Mouse (Mus musculus): ENCODE data around the gene Tmem217. TPM values are rescaled to one million over a fixed set of nuclear protein-coding genes. Genes with fewer than 3 reads are reported as not detected.
A peak's percentile ranks its signal among the peaks of the same experiment; 100 is the strongest.
"Not testable (repeated sequence)": the region's sequence is repeated elsewhere in the genome, so short reads cannot be mapped to it uniquely, and the experiment has no call there.

Tmem217 gene
- polyA plus RNA-seq, 1 experiment from 2014 or later = 0.62 TPM

GRCm38 (mm10) chr17:29502005-29502668 is 50.0 kb downstream of the Tmem217 start:
- Histone ChIP-seq H3K9me3 (replicated peaks) (no peaks in the 10 kb centered on the region), H3K4me3 (no peak overlapping the region), H3K4me2 (peak overlapping the region; percentile 62; the same call in 1 of the 2 replicates), H3K27ac (no peak overlapping the region), H3K36me3 (no peaks in the 10 kb centered on the region), H3K9ac (no peak overlapping the region), H3K27me3 (no peaks in the 10 kb centered on the region), H3K4me1 (replicated peaks) (peaks cover 8% of the 10 kb centered on the region)
- ATAC-seq (replicated peaks; ENCODE audit: insufficient number of reproducible peaks, insufficient read depth, low FRiP score, low read depth) = no peak
- 72% methylated on average over 7 of the region's 7 CpGs for WGBS

GRCm38 (mm10) chr17:29500802-29501469 is 51.2 kb downstream of the Tmem217 start:
- Histone ChIP-seq H3K4me2 (peak overlapping the region; percentile 12; the same call in 1 of the 2 replicates), H3K4me3 (no peak overlapping the region), H3K27me3 (no peaks in the 10 kb centered on the region), H3K9ac (no peak overlapping the region), H3K27ac (no peak overlapping the region), H3K9me3 (replicated peaks) (no peaks in the 10 kb centered on the region), H3K36me3 (no peaks in the 10 kb centered on the region), H3K4me1 (replicated peaks) (peaks cover 8% of the 10 kb centered on the region)
- WGBS = 65% methylated on average over 17 of the region's 17 CpGs
- no peak; the same call in 1 of the 2 replicates for ATAC-seq (replicated peaks; ENCODE audit: insufficient number of reproducible peaks, insufficient read depth, low FRiP score, low read depth)

- no peaks in the 10 kb centered on the region for H3K36me3 ChIP-seq
- H3K27me3 ChIP-seq = no peaks in the 10 kb centered on the region
- no peak overlapping the region for H3K4me3 ChIP-seq
- no peak for ATAC-seq (replicated peaks; ENCODE audit: insufficient number of reproducible peaks, insufficient read depth, low FRiP score, low read depth)
- 79% methylated on average over 7 of the region's 7 CpGs for WGBS
- H3K9ac ChIP-seq = no peak overlapping the region
- no peak overlapping the region; the same call in 1 of the 2 replicates for H3K4me2 ChIP-seq
- H3K27ac ChIP-seq = no peak overlapping the region
- no peaks in the 10 kb centered on the region for H3K9me3 ChIP-seq (replicated peaks)
- H3K4me1 ChIP-seq (replicated peaks) = peaks cover 8% of the 10 kb centered on the region
Measured at GRCm38 (mm10) chr17:29500243-29500740, 51.9 kb downstream of the Tmem217 start.

- ATAC-seq (replicated peaks; ENCODE audit: insufficient number of reproducible peaks, insufficient read depth, low FRiP score, low read depth) = no peak
- Histone ChIP-seq H3K9me3 (replicated peaks) (no peaks in the 10 kb centered on the region), H3K4me3 (no peak overlapping the region), H3K4me2 (no peak overlapping the region), H3K27ac (no peak overlapping the region), H3K36me3 (peaks cover 5% of the 10 kb centered on the region), H3K27me3 (no peaks in the 10 kb centered on the region), H3K9ac (no peak overlapping the region), H3K4me1 (replicated peaks) (peaks cover 11% of the 10 kb centered on the region)
- 70% methylated on average over 6 of the region's 6 CpGs for WGBS
Measured at GRCm38 (mm10) chr17:29499511-29499910, 52.7 kb downstream of the Tmem217 start.

GRCm38 (mm10) chr17:29498952-29499351 is 53.2 kb downstream of the Tmem217 start:
- not testable (repeated sequence) for H3K27me3 ChIP-seq; ATAC-seq (replicated peaks; ENCODE audit: insufficient number of reproducible peaks, insufficient read depth, low FRiP score, low read depth); H3K4me2 ChIP-seq; H3K36me3 ChIP-seq; H3K9me3 ChIP-seq (replicated peaks); H3K4me3 ChIP-seq; H3K9ac ChIP-seq; H3K27ac ChIP-seq
- H3K4me1 ChIP-seq (replicated peaks) = peaks cover 12% of the 10 kb centered on the region
- 96% methylated on average over 2 of the region's 2 CpGs for WGBS

GRCm38 (mm10) chr17:29498028-29498427 is 54.2 kb downstream of the Tmem217 start:
- Histone ChIP-seq H3K4me1 (replicated peaks) (peaks cover 15% of the 10 kb centered on the region), H3K9ac (no peak overlapping the region), H3K27me3 (no peaks in the 10 kb centered on the region), H3K36me3 (peaks cover 15% of the 10 kb centered on the region), H3K27ac (0 out of 2 replicates have a peak overlapping the region, but pooled peaks have one; percentile 27), H3K4me3 (no peak overlapping the region), H3K9me3 (replicated peaks) (no peaks in the 10 kb centered on the region), H3K4me2 (no peak overlapping the region)
- WGBS = 31% methylated on average over 4 of the region's 4 CpGs
- no peak for ATAC-seq (replicated peaks; ENCODE audit: insufficient number of reproducible peaks, insufficient read depth, low FRiP score, low read depth)

- WGBS = 60% methylated on average over 1 of the region's 1 CpGs
- Histone ChIP-seq H3K4me1 (replicated peaks) (peaks cover 12% of the 10 kb centered on the region), H3K36me3 (peaks cover 15% of the 10 kb centered on the region)
- not testable (repeated sequence) for H3K4me3 ChIP-seq; H3K9ac ChIP-seq; ATAC-seq (replicated peaks; ENCODE audit: insufficient number of reproducible peaks, insufficient read depth, low FRiP score, low read depth); H3K27me3 ChIP-seq; H3K27ac ChIP-seq; H3K4me2 ChIP-seq; H3K9me3 ChIP-seq (replicated peaks)
Measured at GRCm38 (mm10) chr17:29497481-29497880, 54.7 kb downstream of the Tmem217 start.

GRCm38 (mm10) chr17:29497071-29497354 is 55.2 kb downstream of the Tmem217 start:
- Histone ChIP-seq H3K9me3 (replicated peaks) (no peaks in the 10 kb centered on the region), H3K27me3 (no peaks in the 10 kb centered on the region), H3K4me1 (replicated peaks) (peaks cover 12% of the 10 kb centered on the region), H3K4me3 (no peak overlapping the region), H3K27ac (no peak overlapping the region), H3K4me2 (no peak overlapping the region), H3K36me3 (peaks cover 15% of the 10 kb centered on the region), H3K9ac (no peak overlapping the region)
- 85% methylated on average over 3 of the region's 3 CpGs for WGBS
- ATAC-seq (replicated peaks; ENCODE audit: insufficient number of reproducible peaks, insufficient read depth, low FRiP score, low read depth) = no peak

GRCm38 (mm10) chr17:29496211-29497070 is 55.7 kb downstream of the Tmem217 start:
- WGBS = 71% methylated on average over 6 of the region's 6 CpGs

GRCm38 (mm10) chr17:29494732-29495076 is 57.5 kb downstream of the Tmem217 start:
- no peak for ATAC-seq (replicated peaks; ENCODE audit: insufficient number of reproducible peaks, insufficient read depth, low FRiP score, low read depth)

More at GRCm38 (mm10) chr17:29496211-29497070, 55.7 kb downstream of the Tmem217 start:
- no peak overlapping the region for H3K27ac ChIP-seq
- H3K4me3 ChIP-seq = no peak overlapping the region
- H3K4me2 ChIP-seq = no peak overlapping the region
- peaks cover 12% of the 10 kb centered on the region for H3K4me1 ChIP-seq (replicated peaks)
- peaks cover 15% of the 10 kb centered on the region for H3K36me3 ChIP-seq
- H3K9ac ChIP-seq = no peak overlapping the region
- no peak for ATAC-seq (replicated peaks; ENCODE audit: insufficient number of reproducible peaks, insufficient read depth, low FRiP score, low read depth)
- H3K27me3 ChIP-seq = no peaks in the 10 kb centered on the region
- H3K9me3 ChIP-seq (replicated peaks) = no peaks in the 10 kb centered on the region

GRCm38 (mm10) chr17:29494062-29494731 is 58.0 kb downstream of the Tmem217 start:
- Histone ChIP-seq H3K36me3 (peaks cover 15% of the 10 kb centered on the region), H3K9ac (no peak overlapping the region), H3K4me3 (peak overlapping the region; percentile 89; the same call in 1 of the 2 replicates), H3K9me3 (replicated peaks) (no peaks in the 10 kb centered on the region), H3K4me1 (replicated peaks) (peaks cover 15% of the 10 kb centered on the region), H3K27me3 (no peaks in the 10 kb centered on the region), H3K4me2 (peak overlapping the region; percentile 29; the same call in 1 of the 2 replicates), H3K27ac (no peak overlapping the region)
- 70% methylated on average over 10 of the region's 10 CpGs for WGBS
- ATAC-seq (replicated peaks; ENCODE audit: insufficient number of reproducible peaks, insufficient read depth, low FRiP score, low read depth) = no peak

More at GRCm38 (mm10) chr17:29494732-29495076, 57.5 kb downstream of the Tmem217 start:
- peak overlapping the region; percentile 29; the same call in 1 of the 2 replicates for H3K4me2 ChIP-seq
- H3K36me3 ChIP-seq = peaks cover 15% of the 10 kb centered on the region
- H3K4me1 ChIP-seq (replicated peaks) = peaks cover 12% of the 10 kb centered on the region
- H3K4me3 ChIP-seq = no peak overlapping the region
- WGBS = 62% methylated on average over 7 of the region's 8 CpGs
- no peak overlapping the region for H3K27ac ChIP-seq
- no peaks in the 10 kb centered on the region for H3K27me3 ChIP-seq
- H3K9me3 ChIP-seq (replicated peaks) = no peaks in the 10 kb centered on the region
- no peak overlapping the region for H3K9ac ChIP-seq
